Comparison of ENCODE assay signal across 16 mouse cellular contexts in the genomic region with DNA sequence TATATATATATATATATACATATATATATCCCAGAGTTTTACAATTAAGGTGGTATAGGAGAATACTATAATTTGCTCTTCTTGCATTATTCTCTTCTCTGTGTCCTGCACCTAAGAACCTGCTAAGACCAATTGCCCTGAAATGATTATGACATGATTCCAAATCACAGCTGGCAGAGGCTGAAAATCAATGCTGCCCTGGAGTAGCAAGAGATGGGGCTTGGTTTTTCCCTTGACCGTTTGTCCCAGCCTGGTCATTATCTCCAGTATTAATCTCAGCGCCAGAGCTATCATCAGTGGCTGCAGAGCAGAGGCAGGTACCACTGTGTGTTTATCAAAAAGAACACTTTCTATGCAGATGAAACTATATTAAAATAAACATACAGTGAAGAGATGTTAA.
"Had no signal": no experiment of that assay in that cellular context is flagged by ENCODE, and none has a peak within 500 bp of the region (broad histone marks: within the 10 kb centered on the region; RNA-seq: fewer than 3 reads in every experiment).

No protein-coding gene starts in this region.

- H3K4me3 ChIP-seq: neural tube, embryonic 13.5 days; neural tube, embryonic 15.5 days; stomach, embryonic 15.5 days had no signal

- H3K27me3 ChIP-seq: neural tube, embryonic 13.5 days; neural tube, embryonic 15.5 days; stomach, embryonic 15.5 days had no signal

- DNase-seq: retina, postnatal 1 day; right cerebral cortex, adult 18-20 months; right cerebral cortex, postnatal 14 days; right cerebral cortex, postnatal 25 days; right cerebral cortex, postnatal 4 days; spleen, adult 18-20 months; thymus, adult 18-20 months; thymus, adult 2 months; thymus, postnatal 14 days; thymus, postnatal 25 days; thymus, postnatal 36 days; thymus, postnatal 4 days had no signal

- H3K4me2 ChIP-seq: neural tube, embryonic 13.5 days; neural tube, embryonic 15.5 days; stomach, embryonic 15.5 days had no signal

- H3K4me1 ChIP-seq: neural tube, embryonic 13.5 days; neural tube, embryonic 15.5 days; stomach, embryonic 15.5 days had no signal

- H3K27ac ChIP-seq: neural tube, embryonic 13.5 days; neural tube, embryonic 15.5 days; stomach, embryonic 15.5 days; stomach, postnatal 0 days had no signal

- H3K9me3 ChIP-seq: neural tube, embryonic 13.5 days; neural tube, embryonic 15.5 days; stomach, embryonic 15.5 days had no signal

- H3K36me3 ChIP-seq: neural tube, embryonic 13.5 days; neural tube, embryonic 15.5 days; stomach, embryonic 15.5 days had no signal

- H3K9ac ChIP-seq: neural tube, embryonic 13.5 days; neural tube, embryonic 15.5 days; stomach, embryonic 15.5 days had no signal
